Mouse (Mus musculus): ENCODE results near the gene Mest.

- TF ChIP-seq CTCF (IDR thresholded peaks at IDR 0.05; ENCODE audit: low read depth) (no peak), EP300 (optimal IDR thresholded peaks at IDR 0.05) (no peak)
Observed at GRCm38 (mm10) chr6:30748358-30748910, 25.1 kb downstream of the Mest start.

All from stomach, postnatal 0 days (tissue).